Mouse (Mus musculus) neural tube, embryonic 14.5 days (tissue): Measurements from ENCODE around the gene Dazap2. TPM values are rescaled to one million over a fixed set of nuclear protein-coding genes. Genes with fewer than 3 reads are reported as not detected.
A peak's percentile ranks its signal among the peaks of the same experiment; 100 is the strongest.
"Not testable (repeated sequence)": the region's sequence is repeated elsewhere in the genome, so short reads cannot be mapped to it uniquely, and the experiment has no call there.

Experiments
- ATAC-seq: fragments of 200-750 bp; cut with Nextera tagmentation; 2 replicates; pipeline ENCODE4 v1.8.0; 2017; ENCODE audit warnings: low read depth, mild to moderate bottlenecking, moderate TSS enrichment, moderate library complexity
- H3K27ac ChIP-seq: fragments of 300-500 bp; sonication (generic); 2 replicates; pipeline ENCODE4 v1.5.1; 2014; ENCODE audit warnings: low read depth, mild to moderate bottlenecking, control low read depth, low read length, moderate library complexity, mixed read lengths
- H3K27me3 ChIP-seq: fragments of 300-500 bp; sonication (generic); 2 replicates; pipeline ENCODE4 v1.6.1; 2014; ENCODE audit warnings: low read length; ENCODE audit not compliant: control insufficient read depth, insufficient read depth
- H3K36me3 ChIP-seq: fragments of 300-500 bp; sonication (generic); 2 replicates; pipeline ENCODE4 v1.6.1; 2014; ENCODE audit warnings: low read length, mixed read lengths; ENCODE audit not compliant: control insufficient read depth, insufficient read depth
- H3K4me1 ChIP-seq: fragments of 300-500 bp; sonication (generic); 2 replicates; pipeline ENCODE4 v1.6.1; 2014; ENCODE audit warnings: low read length; ENCODE audit not compliant: control insufficient read depth, insufficient read depth
- H3K4me2 ChIP-seq: fragments of 300-500 bp; sonication (generic); 2 replicates; pipeline ENCODE4 v1.6.1; 2014; ENCODE audit warnings: mild to moderate bottlenecking, low read depth, low read length, control low read depth
- H3K4me3 ChIP-seq: fragments of 300-500 bp; sonication (generic); 2 replicates; pipeline ENCODE4 v1.5.1; 2014; ENCODE audit warnings: low read depth, low read length, control low read depth, mixed read lengths
- H3K9ac ChIP-seq: fragments of 300-500 bp; sonication (generic); replicated peaks from 2 replicates; pipeline ENCODE4 v1.6.1; 2014; ENCODE audit warnings: low read depth, mild to moderate bottlenecking, control low read depth, low read length, mixed read lengths
- H3K9me3 ChIP-seq: fragments of 300-500 bp; sonication (generic); 2 replicates; pipeline ENCODE4 v1.6.1; 2016; ENCODE audit warnings: low read length; ENCODE audit not compliant: control insufficient read depth
- WGBS: fragments of 180-500 bp; shearing (Covaris S2); extraction: QIAGEN DNeasy Blood & Tissue Kit; methylation state at CpG from one replicate; pipeline ENCODE4 v1.1.7; 2014; 5-methylcytosine and 5-hydroxymethylcytosine counted together
- polyA plus RNA-seq: library from polyadenylated mRNA; unstranded; fragments of >200 nt; fragmentation: Nextera tagmentation; extraction: Ambion mirVana; gene quantifications from 2 replicates; pipeline ENCODE4 v1.2.1, GENCODE M21; 2014

Gene Dazap2
- polyA plus RNA-seq, 1 experiment from 2014 or later = 142 TPM

DNA sequence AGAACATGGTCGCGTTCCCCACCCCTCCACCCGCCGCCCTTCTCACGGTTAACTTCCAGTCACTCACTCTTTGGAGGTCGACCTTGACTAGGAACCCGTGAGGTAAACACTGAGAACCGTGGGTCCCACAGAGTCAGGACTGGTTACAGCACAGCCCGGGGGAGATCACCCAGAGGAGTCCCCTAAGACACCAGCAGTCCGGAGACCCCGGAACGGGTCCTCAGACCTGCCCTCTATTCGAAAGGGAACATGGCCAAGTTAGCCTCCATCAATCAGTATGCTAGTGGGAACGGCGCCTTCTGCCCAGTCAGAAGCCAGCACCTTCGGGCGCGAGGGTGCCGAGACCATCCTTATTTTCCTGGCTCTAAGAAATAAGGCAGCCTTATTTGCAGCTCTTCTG, 1.1 kb downstream of the Dazap2 start:
- Histone ChIP-seq H3K4me2 (peak overlapping the region; percentile 62), H3K27ac (peak overlapping the region; percentile 97), H3K4me3 (peak overlapping the region; percentile 83), H3K4me1 (peaks cover 11% of the 10 kb centered on the region; the same call in 1 of the 2 replicates), H3K27me3 (no peaks in the 10 kb centered on the region), H3K9me3 (no peaks in the 10 kb centered on the region), H3K36me3 (peaks cover 17% of the 10 kb centered on the region), H3K9ac (peak overlapping the region; percentile 93)
- 1% methylated on average over 19 of the region's 19 CpGs for WGBS
- ATAC-seq = peak; percentile 24

DNA sequence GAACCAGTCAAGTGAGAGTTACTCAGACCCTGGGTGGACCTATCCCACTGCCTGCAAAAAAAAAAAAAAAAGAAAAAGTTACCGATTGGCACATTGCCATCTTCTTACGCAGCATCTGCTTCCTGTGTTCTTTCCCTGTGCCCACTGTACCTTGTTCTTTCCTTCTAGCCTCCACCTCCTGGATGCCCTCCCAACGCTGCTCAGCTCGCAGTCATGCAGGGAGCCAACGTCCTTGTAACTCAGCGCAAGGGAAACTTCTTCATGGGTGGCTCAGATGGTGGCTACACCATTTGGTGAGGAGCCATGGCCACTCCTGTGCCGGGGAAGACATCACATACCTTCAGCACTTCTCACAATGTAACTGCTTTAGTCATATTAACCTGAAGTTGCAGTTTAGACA, 4.1 kb downstream of the Dazap2 start:
- 91% methylated on average over 7 of the region's 7 CpGs for WGBS
- no peaks in the 10 kb centered on the region for H3K27me3 ChIP-seq
- no peaks in the 10 kb centered on the region for H3K9me3 ChIP-seq
- H3K9ac ChIP-seq = no peak overlapping the region
- peaks cover 17% of the 10 kb centered on the region for H3K36me3 ChIP-seq
- no peak for ATAC-seq
- H3K4me1 ChIP-seq = peaks cover 5% of the 10 kb centered on the region; the same call in 1 of the 2 replicates
- no peak overlapping the region for H3K4me2 ChIP-seq
- H3K4me3 ChIP-seq = no peak overlapping the region
- H3K27ac ChIP-seq = no peak overlapping the region

DNA sequence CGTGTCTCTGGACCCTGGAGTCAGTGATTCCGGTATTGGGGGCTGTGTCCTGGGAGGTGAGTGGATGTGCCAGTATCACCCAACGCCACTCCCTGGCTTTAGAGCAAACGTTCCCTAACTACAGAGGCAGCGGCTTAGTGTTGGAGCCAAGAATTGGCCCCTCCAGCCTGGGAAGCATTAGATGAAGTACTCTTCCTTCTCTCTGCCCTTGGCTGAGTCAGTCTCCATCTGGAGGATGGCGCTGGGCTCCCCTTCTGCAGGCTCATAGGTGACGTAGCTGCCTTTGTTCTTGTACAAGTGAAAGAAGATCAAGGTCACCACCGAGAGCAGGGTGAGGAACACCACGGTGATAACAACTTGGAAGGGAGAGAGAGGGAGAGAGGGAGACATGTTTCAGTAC, 6.5 kb downstream of the Dazap2 start:
- H3K4me1 ChIP-seq, ATAC-seq, H3K4me2 ChIP-seq, H3K27me3 ChIP-seq, H3K4me3 ChIP-seq, H3K9ac ChIP-seq, H3K9me3 ChIP-seq, H3K27ac ChIP-seq: not testable (repeated sequence)
- peaks cover 17% of the 10 kb centered on the region for H3K36me3 ChIP-seq
- WGBS = 80% methylated on average over 9 of the region's 9 CpGs

DNA sequence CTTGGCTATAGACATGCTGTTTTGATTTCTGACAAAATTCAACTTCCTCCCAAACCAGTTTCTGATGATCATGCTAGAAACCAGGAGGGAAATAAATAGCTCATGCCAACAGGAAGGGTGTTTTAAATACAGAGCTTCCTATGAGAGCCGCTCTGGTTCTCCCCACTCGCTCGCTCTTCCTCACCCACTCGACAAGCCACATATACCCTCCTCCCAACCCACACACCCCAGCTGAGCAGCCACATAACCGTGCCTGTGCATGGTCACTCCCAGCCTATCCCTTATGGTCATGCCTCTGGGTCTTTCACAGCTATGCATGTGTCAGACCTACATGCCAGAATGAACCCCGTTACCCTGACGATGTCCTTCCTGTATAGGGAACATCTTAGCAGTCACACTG, 7.0 kb downstream of the Dazap2 start:
- no peak for ATAC-seq
- WGBS = 88% methylated on average over 7 of the region's 7 CpGs

DNA sequence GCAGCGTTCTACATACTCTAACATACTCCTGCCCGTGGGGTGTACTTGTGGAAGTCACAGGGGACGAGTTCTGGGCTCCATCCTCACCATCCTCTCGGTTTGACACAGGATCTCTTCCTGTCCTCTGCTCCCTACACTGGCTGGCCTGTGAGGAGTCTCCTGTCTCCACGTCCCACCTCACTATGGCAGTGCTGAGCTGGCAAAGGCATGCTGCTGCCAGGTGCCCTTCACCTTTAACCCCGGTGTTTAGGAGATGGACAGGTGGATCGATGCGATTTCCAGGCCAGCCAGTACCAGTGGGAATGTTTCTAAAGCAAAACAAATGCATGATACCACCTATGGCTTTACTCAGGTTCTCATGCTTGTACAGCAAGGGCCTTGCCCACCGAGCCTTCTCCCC, 8.6 kb downstream of the Dazap2 start:
- Histone ChIP-seq H3K4me3 (no peak overlapping the region), H3K4me2 (no peak overlapping the region), H3K27ac (no peak overlapping the region), H3K4me1 (no peaks in the 10 kb centered on the region), H3K27me3 (no peaks in the 10 kb centered on the region), H3K9ac (no peak overlapping the region), H3K36me3 (peaks cover 9% of the 10 kb centered on the region; the same call in 1 of the 2 replicates), H3K9me3 (no peaks in the 10 kb centered on the region)
- WGBS = 90% methylated on average over 9 of the region's 9 CpGs
- no peak for ATAC-seq

More for the DNA sequence above, 7.0 kb downstream of the Dazap2 start:
- Histone ChIP-seq H3K4me2 (no peak overlapping the region), H3K4me3 (no peak overlapping the region), H3K4me1 (no peaks in the 10 kb centered on the region), H3K27me3 (no peaks in the 10 kb centered on the region), H3K36me3 (peaks cover 17% of the 10 kb centered on the region), H3K27ac (no peak overlapping the region), H3K9ac (no peak overlapping the region), H3K9me3 (no peaks in the 10 kb centered on the region)

DNA sequence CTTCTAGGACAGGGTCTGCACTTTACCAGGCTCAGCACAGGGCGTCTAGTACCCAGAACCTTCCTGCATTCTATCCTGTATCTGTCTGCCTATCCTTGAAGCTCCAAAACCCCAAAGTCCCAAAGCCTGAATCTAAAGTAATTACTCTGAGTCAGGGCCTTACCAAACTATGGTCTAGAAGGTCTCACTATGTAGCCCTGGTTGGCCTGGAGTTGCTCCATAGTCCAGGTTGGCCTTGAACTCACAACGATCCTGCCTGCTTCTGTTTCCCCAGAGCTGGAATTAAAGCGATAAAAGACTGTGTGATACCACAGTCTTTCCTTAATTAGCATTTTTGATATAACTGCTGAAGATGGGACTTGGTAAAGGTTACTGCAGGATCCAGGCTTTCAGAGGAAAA, 9.3 kb downstream of the Dazap2 start:
- no peak overlapping the region for H3K4me2 ChIP-seq
- no peaks in the 10 kb centered on the region for H3K9me3 ChIP-seq
- H3K36me3 ChIP-seq = 0 out of 2 replicates have a peak, but pooled peaks cover 3% of the 10 kb centered on the region
- H3K9ac ChIP-seq = no peak overlapping the region
- WGBS = 88% methylated on average over 3 of the region's 3 CpGs
- no peak overlapping the region for H3K4me3 ChIP-seq
- H3K27me3 ChIP-seq = no peaks in the 10 kb centered on the region
- ATAC-seq = no peak
- no peaks in the 10 kb centered on the region for H3K4me1 ChIP-seq
- no peak overlapping the region for H3K27ac ChIP-seq

DNA sequence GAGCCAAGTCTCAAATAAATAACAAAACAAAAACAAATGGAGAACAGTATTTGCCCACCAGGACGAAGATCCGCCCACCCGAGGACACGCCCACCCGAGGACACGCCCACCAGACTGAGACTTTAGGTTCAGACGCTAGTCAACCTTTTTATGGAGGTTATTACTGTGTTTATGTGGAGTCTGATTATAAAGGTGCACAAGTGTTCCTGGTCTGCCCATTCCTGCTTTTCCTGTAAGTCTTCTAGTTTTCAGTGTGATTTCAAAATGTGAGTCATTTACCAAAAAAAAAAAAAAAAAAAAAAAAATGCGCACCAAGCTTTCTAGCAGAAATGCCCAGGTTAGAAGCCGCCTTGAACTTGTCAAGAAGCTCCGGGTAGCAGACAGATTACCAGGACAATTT, 12.1 kb downstream of the Dazap2 start:
- H3K9me3 ChIP-seq = no peaks in the 10 kb centered on the region
- WGBS = 14% methylated on average over 10 of the region's 10 CpGs

DNA sequence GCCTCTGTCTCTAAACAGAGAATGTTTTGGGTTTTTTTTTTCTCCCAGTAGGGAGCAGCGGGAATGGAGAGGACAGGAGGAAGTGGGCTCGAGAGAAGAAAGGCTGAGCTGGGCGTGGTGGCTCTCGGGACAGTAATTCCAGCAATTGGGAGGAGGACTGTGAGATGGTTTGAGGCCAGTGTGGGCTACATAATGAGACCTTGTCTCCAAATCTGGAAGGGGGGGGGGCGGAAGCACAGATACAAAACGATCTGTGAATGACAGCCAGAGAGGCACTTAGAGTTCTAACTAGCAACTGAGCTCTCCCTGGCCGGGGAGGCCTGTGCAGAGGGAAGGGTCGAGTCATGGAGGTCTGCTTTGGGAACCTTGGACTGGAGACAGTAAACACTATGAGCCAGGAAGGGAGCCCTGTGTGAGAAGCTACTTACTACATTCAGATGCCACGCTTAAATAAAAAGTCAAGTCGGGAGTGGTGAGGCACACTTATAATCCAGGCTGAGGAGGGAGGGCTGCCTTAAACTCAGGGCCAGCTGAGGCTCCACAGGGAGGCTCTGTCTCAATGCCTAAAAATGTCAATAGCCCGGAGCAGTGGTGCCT, 12.7 kb downstream of the Dazap2 start:
- no peak for ATAC-seq
- H3K9me3 ChIP-seq = no peaks in the 10 kb centered on the region
- no peak overlapping the region for H3K4me2 ChIP-seq
- H3K27me3 ChIP-seq = no peaks in the 10 kb centered on the region
- no peak overlapping the region for H3K9ac ChIP-seq
- no peaks in the 10 kb centered on the region for H3K36me3 ChIP-seq
- no peak overlapping the region for H3K4me3 ChIP-seq
- H3K27ac ChIP-seq = no peak overlapping the region
- H3K4me1 ChIP-seq = no peaks in the 10 kb centered on the region
- WGBS = 3% methylated on average over 11 of the region's 11 CpGs

More for the DNA sequence above, 12.1 kb downstream of the Dazap2 start:
- no peak for ATAC-seq
- Histone ChIP-seq H3K27me3 (no peaks in the 10 kb centered on the region), H3K4me2 (no peak overlapping the region), H3K36me3 (no peaks in the 10 kb centered on the region), H3K9ac (no peak overlapping the region), H3K27ac (no peak overlapping the region), H3K4me3 (no peak overlapping the region), H3K4me1 (no peaks in the 10 kb centered on the region)

DNA sequence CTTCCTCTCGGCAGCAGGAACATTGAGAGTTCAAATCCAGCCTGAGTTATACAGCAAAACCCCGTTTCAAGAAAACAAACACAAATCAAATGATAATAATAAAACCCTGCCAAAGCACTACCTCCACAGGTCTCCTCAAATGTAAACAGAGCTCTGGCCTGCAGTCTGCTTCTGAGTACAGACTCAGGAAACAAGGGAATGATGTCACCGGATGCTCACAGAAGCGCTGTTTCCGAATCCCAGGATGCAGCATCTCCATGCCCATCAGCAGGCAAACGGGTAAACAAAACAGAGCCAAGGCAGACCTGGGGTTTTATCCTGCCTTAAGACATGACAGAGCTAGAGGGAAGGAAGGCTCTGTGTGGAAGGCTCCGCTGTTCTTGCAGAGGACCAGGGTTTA, 13.6 kb downstream of the Dazap2 start:
- ATAC-seq = no peak
- WGBS = 51% methylated on average over 7 of the region's 7 CpGs
- H3K27me3 ChIP-seq = no peaks in the 10 kb centered on the region; the same call in 1 of the 2 replicates
- H3K4me3 ChIP-seq = no peak overlapping the region
- no peak overlapping the region for H3K4me2 ChIP-seq
- no peak overlapping the region for H3K27ac ChIP-seq
- no peak overlapping the region for H3K9ac ChIP-seq
- no peaks in the 10 kb centered on the region for H3K9me3 ChIP-seq
- H3K36me3 ChIP-seq = no peaks in the 10 kb centered on the region
- no peaks in the 10 kb centered on the region for H3K4me1 ChIP-seq
